12 mouse cellular contexts compared by ENCODE assay signal in the genomic region with DNA sequence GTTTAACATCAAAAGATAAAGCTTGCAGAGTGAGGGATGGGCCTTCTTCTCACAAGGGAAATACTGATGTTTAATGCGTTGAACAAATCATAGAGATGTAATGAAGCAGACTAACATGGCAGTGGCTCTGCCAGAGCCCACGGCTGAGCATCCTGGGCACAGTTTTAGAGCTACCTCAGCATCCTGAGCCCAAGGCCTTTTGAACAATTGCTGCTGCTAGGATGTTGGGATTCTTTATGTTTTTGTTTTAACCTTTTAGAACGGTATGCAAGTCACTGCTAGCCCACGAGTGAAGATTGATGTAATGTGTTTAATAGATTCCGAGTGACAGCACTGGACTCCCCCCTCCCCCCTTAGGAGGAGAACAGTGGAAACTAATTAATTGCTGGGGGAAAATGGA. TPM values are rescaled to one million over a fixed set of nuclear protein-coding genes. Genes with fewer than 3 reads are reported as not detected.
DNase-seq lines count a peak whose midpoint lies in the region; ATAC-seq and TF ChIP-seq lines count a peak whose summit lies in the region.
"Had no signal": no experiment of that assay in that cellular context is flagged by ENCODE, and none has a peak within 500 bp of the region (broad histone marks: within the 10 kb centered on the region; RNA-seq: fewer than 3 reads in every experiment).

No protein-coding gene starts in this region.

- ATAC-seq in forebrain, embryonic 16.5 days: peak; percentile 62
- no peak for ATAC-seq in erythroid progenitor cell, adult 5-6 weeks (replicated peaks; ENCODE audit: low FRiP score, poor library complexity, severe bottlenecking)
- no peak for ATAC-seq in stomach, postnatal 0 days (ENCODE audit: low FRiP score, low TSS enrichment)
- ATAC-seq: liver, embryonic 12.5 days had no signal

- 12% methylated on average over 5 of the region's 5 CpGs for WGBS in forebrain, embryonic 16.5 days
- WGBS in stomach, postnatal 0 days: 39% methylated on average over 5 of the region's 5 CpGs

- H3K27me3 ChIP-seq in forebrain, embryonic 16.5 days (replicated peaks; ENCODE audit: control insufficient read depth, insufficient read depth, low read length): no peaks in the 10 kb centered on the region
- no peaks in the 10 kb centered on the region for H3K27me3 ChIP-seq in stomach, postnatal 0 days (ENCODE audit: control insufficient read depth, insufficient read depth, low read length)
- H3K27me3 ChIP-seq: liver, embryonic 12.5 days; megakaryocyte, embryonic 14.5 days had no signal

- intact Hi-C loops in left cerebral cortex, postnatal 36 days (cut with DNase I): loop anchor here (5.0 kb wide), 1 partner anchor 81 kb away; no protein-coding TSS in a partner anchor

- peak overlapping the region; percentile 54 for H3K9ac ChIP-seq in forebrain, embryonic 16.5 days (replicated peaks; ENCODE audit: low read depth, low read length)
- no peak overlapping the region for H3K9ac ChIP-seq in stomach, postnatal 0 days (ENCODE audit: low read length)
- H3K9ac ChIP-seq: liver, embryonic 12.5 days had no signal

- H3K4me1 ChIP-seq in forebrain, embryonic 16.5 days (replicated peaks; ENCODE audit: control insufficient read depth, insufficient read depth, low read length): peaks cover 4% of the 10 kb centered on the region; the same call in 1 of the 2 replicates
- no peaks in the 10 kb centered on the region for H3K4me1 ChIP-seq in stomach, postnatal 0 days (replicated peaks; ENCODE audit: control insufficient read depth, insufficient read depth)
- H3K4me1 ChIP-seq: liver, embryonic 12.5 days; megakaryocyte, embryonic 14.5 days had no signal

- peak overlapping the region; percentile 74 for H3K27ac ChIP-seq in forebrain, embryonic 16.5 days (ENCODE audit: low read length)
- no peak overlapping the region for H3K27ac ChIP-seq in stomach, postnatal 0 days (replicated peaks)
- H3K27ac ChIP-seq: liver, embryonic 12.5 days had no signal

- peak overlapping the region; percentile 46 for H3K4me2 ChIP-seq in forebrain, embryonic 16.5 days (ENCODE audit: low read length)
- no peak overlapping the region for H3K4me2 ChIP-seq in stomach, postnatal 0 days (replicated peaks; ENCODE audit: low read depth)
- H3K4me2 ChIP-seq: liver, embryonic 12.5 days had no signal

- no peak for TF ChIP-seq CTCF in stomach, postnatal 0 days (IDR thresholded peaks at IDR 0.05; ENCODE audit: low read depth)

- no peaks in the 10 kb centered on the region for H3K9me3 ChIP-seq in forebrain, embryonic 16.5 days (ENCODE audit: control insufficient read depth, low read length)
- H3K9me3 ChIP-seq in stomach, postnatal 0 days (ENCODE audit: control insufficient read depth, low read length): no peaks in the 10 kb centered on the region
- H3K9me3 ChIP-seq: liver, embryonic 12.5 days had no signal

- peak overlapping the region; percentile 42 for H3K4me3 ChIP-seq in forebrain, embryonic 16.5 days (replicated peaks; ENCODE audit: low read length)
- no peak overlapping the region for H3K4me3 ChIP-seq in stomach, postnatal 0 days (ENCODE audit: low read depth, low read length)
- H3K4me3 ChIP-seq: liver, embryonic 12.5 days; megakaryocyte, embryonic 14.5 days had no signal

- no peak for TF ChIP-seq EP300 in stomach, postnatal 0 days (optimal IDR thresholded peaks at IDR 0.05)

- peak; percentile 30 for DNase-seq in MN1 (ENCODE audit: low spot score)
- peak; percentile 37 for DNase-seq in cerebellum, adult 11 months
- peak; percentile 16 to 24 for DNase-seq in left cerebral cortex, postnatal 36 days (ENCODE audit: low spot score in 2 of 2)
- DNase-seq in stomach, postnatal 0 days (ENCODE audit: low spot score): no peak
- DNase-seq in kidney, adult 8-10 months: no peak
- no peak for DNase-seq in urinary bladder, postnatal 36 days (ENCODE audit: low spot score in 2 of 2)
- DNase-seq: thymus, postnatal 14 days had no signal

- H3K36me3 ChIP-seq in forebrain, embryonic 16.5 days (ENCODE audit: control insufficient read depth, insufficient read depth): no peaks in the 10 kb centered on the region
- H3K36me3 ChIP-seq in stomach, postnatal 0 days (ENCODE audit: control insufficient read depth, insufficient read depth, low read length): no peaks in the 10 kb centered on the region
- H3K36me3 ChIP-seq: liver, embryonic 12.5 days had no signal

RNA-seq across cellular contexts. Expression of a gene that starts 0.7 kb away (rescaled TPM):
- polyA plus RNA-seq in forebrain, embryonic 16.5 days (2015; fragmentation: Nextera tagmentation; extraction: Ambion mirVana): 35.2 and 42.8 TPM in 2 replicates
- total RNA-seq in left cerebral cortex, postnatal 36 days (2021): 100 to 1,000 TPM; 299 to 321 TPM
- total RNA-seq in erythroid progenitor cell, adult 5-6 weeks (2015; ENCODE audit: low replicate concordance): not detected in 2 replicates
- not detected in 2 replicates for total RNA-seq in erythroid progenitor cell, adult 5-6 weeks (2017; ENCODE audit: low replicate concordance)
- polyA plus RNA-seq in stomach, postnatal 0 days (2015; fragmentation: Nextera tagmentation; extraction: Ambion mirVana): 1.6 and 1.7 TPM in 2 replicates

RNA-seq across cellular contexts. Expression of a gene that starts 53.8 kb away (rescaled TPM):
- polyA plus RNA-seq in forebrain, embryonic 16.5 days (2015; fragmentation: Nextera tagmentation; extraction: Ambion mirVana): 55.8 and 57.4 TPM in 2 replicates
- 10 to 100 TPM; 28.4 to 41.2 TPM for total RNA-seq in left cerebral cortex, postnatal 36 days (2021)
- total RNA-seq in erythroid progenitor cell, adult 5-6 weeks (2015; ENCODE audit: low replicate concordance): not detected in 2 replicates
- not detected in 2 replicates for total RNA-seq in erythroid progenitor cell, adult 5-6 weeks (2017; ENCODE audit: low replicate concordance)
- 0.61 and 0.72 TPM in 2 replicates for polyA plus RNA-seq in stomach, postnatal 0 days (2015; fragmentation: Nextera tagmentation; extraction: Ambion mirVana)
- total RNA-seq: common myeloid progenitor, adult 5-6 weeks had no signal

Comparison
In these comparisons a context has a peak if more than half of its experiments do, and no peak if none do; other contexts are left out.
1. DNase-seq: peak in MN1 (single experiment), cerebellum, adult 11 months (single experiment) and left cerebral cortex, postnatal 36 days (2 of 2); none in stomach, postnatal 0 days (single experiment), kidney, adult 8-10 months (0 of 2) and urinary bladder, postnatal 36 days (0 of 2).
2. RNA of a gene that starts 0.7 kb away (total RNA-seq): 299 to 321 TPM in left cerebral cortex, postnatal 36 days; not detected in erythroid progenitor cell, adult 5-6 weeks; every median in the first group is over 100 times any median in the second.
3. RNA of a gene that starts 53.8 kb away (total RNA-seq): 28.4 to 41.2 TPM in left cerebral cortex, postnatal 36 days; not detected in erythroid progenitor cell, adult 5-6 weeks; every median in the first group is over 10 times any median in the second.